Mouse (Mus musculus): ENCODE results near the gene Tm2d1.

DNA sequence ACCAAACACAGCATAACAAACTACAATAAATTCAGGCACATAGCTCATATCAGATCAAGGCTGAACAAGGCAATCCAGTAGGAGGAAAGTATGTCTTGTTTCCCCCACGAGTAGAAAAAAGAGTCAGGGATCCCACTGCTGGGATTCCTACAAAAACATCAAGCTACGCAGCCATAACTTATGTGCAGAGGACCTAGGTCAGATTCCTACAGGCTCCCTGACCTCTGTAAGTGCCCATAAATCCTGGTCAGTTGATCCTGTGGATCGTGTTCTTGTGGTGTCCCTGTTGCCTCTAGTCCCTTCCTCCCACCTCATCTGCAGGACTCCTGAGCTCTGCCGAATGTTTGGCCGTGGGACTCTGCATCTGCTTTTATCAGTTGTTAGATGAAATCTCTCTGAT is 1.9 kb upstream of the Tm2d1 start:
- TF ChIP-seq POLR2A (IDR thresholded peaks at IDR 0.05; ENCODE audit: extremely low read depth, insufficient read depth, low read length) (no peak), CTCF (IDR thresholded peaks at IDR 0.05; ENCODE audit: extremely low read depth, insufficient read depth, low read length) (no peak)
